Mouse (Mus musculus) layer of hippocampus, adult 2 months (tissue): ENCODE data around the gene Gdf9. TPM values are rescaled to one million over a fixed set of nuclear protein-coding genes. Genes with fewer than 3 reads are reported as not detected.
"Not testable (repeated sequence)": the region's sequence is repeated elsewhere in the genome, so short reads cannot be mapped to it uniquely, and the experiment has no call there.

Source experiments
- DNase-seq, 2 experiments: peaks; one replicate each; pipeline ENCODE4 v3.0.0; 2022; ENCODE audit warnings: low spot score in 2 of 2
- H3K27ac ChIP-seq: fragments of 200-600 bp; 2 replicates; pipeline ENCODE4 v1.8.1; 2022
- H3K4me3 ChIP-seq: fragments of 200-600 bp; 2 replicates; pipeline ENCODE4 v1.8.1; 2022; ENCODE audit warnings: mild to moderate bottlenecking
- CTCF ChIP-seq: fragments of 200-600 bp; conservative IDR thresholded peaks from 2 replicates; pipeline ENCODE4 v1.8.1; 2022; ENCODE audit warnings: antibody characterized with exemption, mild to moderate bottlenecking, moderate library complexity
- long read RNA-seq, 2 experiments: library from polyadenylated mRNA; stranded (forward); transcript quantifications; one replicate each; pipeline ENCODE4 v2.0.0; 2021; ENCODE audit warnings: borderline mapping rate in 2 of 2
- total RNA-seq, 2 experiments: library from RNA; stranded (reverse); gene quantifications; 2 replicates each; pipeline ENCODE4 v1.2.3; 2021

Gdf9 gene
- total RNA-seq, result 1 to 10 TPM in 1 of 2 experiments, under 1 TPM in 1; 0.67 to 2.0 TPM
- long read RNA-seq, experiment 1, result 0 reads
- long read RNA-seq, experiment 2, result 0 reads

DNA sequence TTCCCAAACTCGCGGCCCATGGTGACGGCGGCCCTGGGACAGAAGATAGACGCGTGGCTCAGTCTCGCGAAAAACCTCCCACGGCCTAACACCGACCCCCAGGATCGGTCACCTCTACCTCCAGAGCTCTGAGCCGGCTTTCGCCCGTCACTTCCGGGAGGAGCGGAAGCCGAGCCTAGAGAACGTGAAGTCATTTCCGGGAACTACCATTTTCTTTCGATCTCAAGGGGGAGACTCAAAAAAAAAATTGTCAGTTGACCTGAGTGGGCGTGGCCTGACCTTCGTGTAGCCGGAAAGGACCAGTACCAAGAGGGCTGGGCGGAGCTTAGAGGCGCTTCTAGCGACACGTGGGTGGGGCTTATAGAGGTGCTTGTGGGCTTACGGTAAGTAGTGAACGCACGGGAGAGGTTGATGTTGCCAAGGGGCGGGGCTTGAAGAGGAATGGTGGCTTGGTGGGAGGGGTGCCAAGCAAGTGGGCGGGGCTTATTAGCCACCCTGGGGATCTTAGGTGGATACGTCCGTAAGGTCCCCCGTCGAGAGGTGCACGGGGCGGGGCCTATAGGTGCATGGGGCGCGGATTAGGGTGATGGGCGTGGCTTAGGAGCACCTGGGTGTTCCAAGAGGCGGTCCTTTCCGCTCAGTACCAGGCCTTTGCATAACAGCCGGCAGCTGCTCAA is at the start of gene Gdf9, which contains the start of gene Uqcrq:
Gdf9 (plus strand) TSS at position 354 of the 677 bp plus-strand sequence.
Uqcrq (minus strand) TSS at position 162 of the 677 bp plus-strand sequence.
- DNase-seq, result peak; percentile 96 to 99
- TF ChIP-seq CTCF, result no peak
- peak within 1 kb of the TSS; percentile 94 for H3K27ac ChIP-seq
- H3K4me3 ChIP-seq, result peak within 1 kb of the TSS; percentile 96

GRCm38 (mm10) chr11:53383758-53384428 is 46.9 kb upstream of the Gdf9 start:
- DNase-seq, result no peak
- peak; percentile 25; the same call in 1 of the 2 replicates for TF ChIP-seq CTCF
- Histone ChIP-seq H3K4me3 (no peak overlapping the region), H3K27ac (no peak overlapping the region)

- Histone ChIP-seq H3K27ac (no peak overlapping the region), H3K4me3 (no peak overlapping the region)
- no peak for DNase-seq
- TF ChIP-seq CTCF, result no peak
Measured at GRCm38 (mm10) chr11:53393856-53394255, 37.0 kb upstream of the Gdf9 start.

GRCm38 (mm10) chr11:53403638-53404037 is 27.2 kb upstream of the Gdf9 start:
- no peak for TF ChIP-seq CTCF
- DNase-seq, result no peak
- H3K27ac ChIP-seq, result no peak overlapping the region
- no peak overlapping the region for H3K4me3 ChIP-seq

- no peak for DNase-seq
- H3K4me3 ChIP-seq, result no peak overlapping the region
- H3K27ac ChIP-seq, result no peak overlapping the region
- TF ChIP-seq CTCF, result peak; percentile 83
Measured at GRCm38 (mm10) chr11:53411738-53412137, 19.1 kb upstream of the Gdf9 start.

DNA sequence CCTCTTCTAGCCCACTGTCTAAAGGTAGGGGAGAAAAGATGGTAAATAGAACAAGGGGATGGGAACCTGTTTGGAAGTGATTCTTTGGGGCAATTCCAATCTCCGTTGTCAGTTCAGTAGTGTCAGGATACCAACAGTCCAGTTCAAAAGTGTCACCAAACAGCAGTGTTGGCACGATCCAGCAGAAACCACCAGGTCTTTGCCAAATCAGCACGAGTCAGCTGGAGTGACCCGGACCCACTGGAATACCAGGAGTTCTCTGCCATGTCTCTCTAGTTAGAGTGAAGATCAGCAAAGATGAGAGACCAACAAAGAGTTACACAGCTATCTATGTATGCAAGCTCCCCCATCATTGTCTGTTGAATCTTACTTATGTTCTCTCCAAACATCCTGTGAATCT is 17.0 kb upstream of the Gdf9 start:
- no peak for DNase-seq

DNA sequence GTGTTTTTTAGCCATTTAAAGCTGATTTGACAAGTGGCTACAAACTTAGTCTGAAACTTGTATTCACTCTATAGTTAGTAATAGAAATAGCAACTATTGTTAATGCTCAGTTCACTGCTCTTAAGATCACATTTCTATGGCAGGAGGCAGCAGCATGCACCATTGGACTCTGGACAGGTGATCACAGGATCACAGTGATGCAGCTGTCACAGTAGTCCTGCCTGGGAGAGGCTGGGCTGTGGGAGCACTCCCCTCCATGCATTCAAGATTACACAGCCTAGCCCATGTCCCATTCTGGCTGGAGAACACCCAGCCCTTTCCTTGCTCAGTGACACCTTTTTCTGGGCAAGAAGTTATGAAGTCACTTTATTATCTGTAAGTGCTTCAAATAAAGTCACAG is 12.8 kb upstream of the Gdf9 start:
- H3K4me3 ChIP-seq, result no peak overlapping the region
- no peak overlapping the region for H3K27ac ChIP-seq
- TF ChIP-seq CTCF, result no peak
- no peak for DNase-seq

More for the DNA sequence above, 17.0 kb upstream of the Gdf9 start:
- Histone ChIP-seq H3K27ac (no peak overlapping the region), H3K4me3 (no peak overlapping the region)
- no peak for TF ChIP-seq CTCF

DNA sequence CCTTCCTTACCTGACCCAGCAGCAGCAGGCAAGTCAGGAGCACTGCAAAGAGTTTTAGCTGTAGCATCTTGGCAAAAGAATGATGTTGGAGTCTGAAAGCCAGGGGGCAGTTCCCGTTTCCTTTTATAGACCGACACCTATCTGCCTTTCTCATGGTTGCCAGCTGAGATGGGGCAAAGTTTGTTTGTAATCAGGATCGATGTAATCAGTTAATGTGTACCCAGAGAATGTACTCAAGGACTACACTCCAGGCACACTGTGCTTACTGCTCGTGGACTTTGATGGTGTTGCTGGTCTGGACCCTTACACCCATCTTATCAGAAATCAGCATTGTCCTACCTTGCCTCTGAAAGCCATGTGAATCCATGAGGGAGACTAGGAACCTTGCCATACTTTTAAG is 7.8 kb upstream of the Gdf9 start, which contains the start of gene Leap2:
Leap2 (minus strand) TSS at position 135 of the 400 bp plus-strand sequence.
- TF ChIP-seq CTCF, result no peak
- no peak within 1 kb of the TSS for H3K27ac ChIP-seq
- H3K4me3 ChIP-seq, result no peak within 1 kb of the TSS
- DNase-seq, result no peak

- Histone ChIP-seq H3K27ac (peak overlapping the region; percentile 81), H3K4me3 (no peak overlapping the region)
- TF ChIP-seq CTCF, result no peak
- DNase-seq, result no peak
Measured at GRCm38 (mm10) chr11:53424826-53425225, 6.0 kb upstream of the Gdf9 start.

- no peak for DNase-seq
- H3K27ac ChIP-seq, result peak overlapping the region; percentile 81
- H3K4me3 ChIP-seq, result no peak overlapping the region
- no peak for TF ChIP-seq CTCF
Measured at GRCm38 (mm10) chr11:53425251-53425650, 5.6 kb upstream of the Gdf9 start.

- Histone ChIP-seq H3K4me3 (no peak overlapping the region), H3K27ac (peak overlapping the region; percentile 81)
- DNase-seq, result no peak
- TF ChIP-seq CTCF, result no peak
Measured at GRCm38 (mm10) chr11:53425711-53426255, 5.0 kb upstream of the Gdf9 start.

DNA sequence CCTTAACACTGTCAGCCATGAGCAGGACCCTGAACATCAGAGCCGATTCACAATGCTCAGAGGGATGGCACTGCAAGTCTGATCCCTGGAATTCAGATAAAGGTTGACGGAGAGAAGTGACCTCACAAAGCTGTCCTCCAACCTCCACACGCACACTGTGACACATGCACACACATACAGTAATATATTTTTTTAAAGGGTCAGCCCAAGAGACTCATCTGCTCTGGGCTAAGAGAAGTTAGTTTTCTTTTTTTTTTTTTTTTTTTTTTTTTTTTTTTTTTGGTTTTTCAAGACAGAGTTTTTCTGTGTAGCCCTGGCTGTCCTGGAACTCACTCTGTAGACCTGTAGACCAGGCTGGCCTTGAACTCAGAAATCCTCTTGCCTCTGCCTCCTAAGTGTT is 3.9 kb upstream of the Gdf9 start:
- not testable (repeated sequence) for H3K4me3 ChIP-seq, DNase-seq, H3K27ac ChIP-seq

GRCm38 (mm10) chr11:53427993-53428715 is 2.7 kb upstream of the Gdf9 start:
- no peak for TF ChIP-seq CTCF
- H3K27ac ChIP-seq, result no peak overlapping the region
- no peak for DNase-seq
- H3K4me3 ChIP-seq, result no peak overlapping the region
